Mouse (Mus musculus) lung, embryonic 14.5 days (tissue): ENCODE measurements at regions not wholly inside any gene's neighbourhood (a gene's known extent, or its start where the extent isn't known, plus 50 kb on each side); places are given as distances from the start of the nearest gene placed in this dataset.

Experiments used
- ATAC-seq: fragments of 200-750 bp; cut with Nextera tagmentation; 2 replicates; pipeline ENCODE4 v1.8.0; 2017; ENCODE audit warnings: mild to moderate bottlenecking, moderate TSS enrichment, moderate library complexity; ENCODE audit not compliant: insufficient read depth
- DNase-seq: peaks from one replicate; pipeline ENCODE4 v3.0.0-alpha.2; 2015
- H3K27ac ChIP-seq: fragments of 300-500 bp; sonication (generic); 2 replicates; pipeline ENCODE4 v1.5.1; 2014; ENCODE audit warnings: low read depth, mild to moderate bottlenecking, moderate library complexity
- H3K27me3 ChIP-seq: fragments of 300-500 bp; sonication (generic); 2 replicates; pipeline ENCODE4 v1.6.1; 2014; ENCODE audit warnings: low read length, control low read depth; ENCODE audit not compliant: insufficient read depth
- H3K36me3 ChIP-seq: fragments of 300-500 bp; sonication (generic); 2 replicates; pipeline ENCODE4 v1.6.1; 2014; ENCODE audit warnings: control low read depth; ENCODE audit not compliant: insufficient read depth
- H3K4me1 ChIP-seq: fragments of 300-500 bp; sonication (generic); 2 replicates; pipeline ENCODE4 v1.6.1; 2014; ENCODE audit warnings: antibody characterized with exemption, control low read depth; ENCODE audit not compliant: insufficient read depth
- H3K4me2 ChIP-seq: fragments of 300-500 bp; sonication (generic); 2 replicates; pipeline ENCODE4 v1.6.1; 2014; ENCODE audit warnings: mild to moderate bottlenecking
- H3K4me3 ChIP-seq: fragments of 300-500 bp; sonication (generic); 2 replicates; pipeline ENCODE4 v1.5.1; 2014; ENCODE audit warnings: low read depth, low read length
- H3K9ac ChIP-seq: fragments of 300-500 bp; sonication (generic); 2 replicates; pipeline ENCODE4 v1.6.1; 2014
- H3K9me3 ChIP-seq: fragments of 300-500 bp; sonication (generic); 2 replicates; pipeline ENCODE4 v1.6.1; 2016; ENCODE audit warnings: low read depth, low read length, control low read depth
- CTCF ChIP-seq: IDR thresholded peaks from 2 replicates; pipeline ENCODE4 v1.5.1; 2016; ENCODE audit warnings: antibody characterized with exemption, low read depth
- WGBS: fragments of 180-500 bp; shearing (Covaris S2); extraction: QIAGEN DNeasy Blood & Tissue Kit; methylation state at CpG from one replicate; pipeline ENCODE4 v1.1.7; 2014; 5-methylcytosine and 5-hydroxymethylcytosine counted together

GRCm38 (mm10) chr1:7533506-7533905, 2725.8 kb downstream of the Gm37988 start:
- Histone ChIP-seq H3K4me3 (no peak overlapping the region), H3K27ac (no peak overlapping the region), H3K9me3 (no peaks in the 10 kb centered on the region), H3K4me1 (no peaks in the 10 kb centered on the region), H3K9ac (no peak overlapping the region), H3K27me3 (no peaks in the 10 kb centered on the region), H3K36me3 (no peaks in the 10 kb centered on the region), H3K4me2 (no peak overlapping the region)
- no peak for TF ChIP-seq CTCF
- DNase-seq (no peak), ATAC-seq (no peak)

- Histone ChIP-seq H3K9ac (no peak overlapping the region), H3K4me2 (no peak overlapping the region), H3K36me3 (no peaks in the 10 kb centered on the region), H3K4me1 (no peaks in the 10 kb centered on the region), H3K27ac (no peak overlapping the region), H3K9me3 (no peaks in the 10 kb centered on the region), H3K27me3 (no peaks in the 10 kb centered on the region), H3K4me3 (no peak overlapping the region)
- ATAC-seq: no peak
- no peak for DNase-seq
- TF ChIP-seq CTCF: no peak
These were observed 2727.5 kb downstream of the Gm37988 start for GRCm38 (mm10) chr1:7535191-7535590.

GRCm38 (mm10) chr1:7543492-7543891, 2735.8 kb downstream of the Gm37988 start:
- DNase-seq (peak; percentile 52), ATAC-seq (no peak; the same call in 1 of the 2 replicates)
- Histone ChIP-seq H3K9ac (no peak overlapping the region), H3K36me3 (no peaks in the 10 kb centered on the region), H3K27me3 (no peaks in the 10 kb centered on the region), H3K4me1 (no peaks in the 10 kb centered on the region), H3K4me3 (no peak overlapping the region), H3K9me3 (no peaks in the 10 kb centered on the region), H3K4me2 (no peak overlapping the region), H3K27ac (no peak overlapping the region)
- 21% methylated on average over 2 of the region's 2 CpGs for WGBS
- TF ChIP-seq CTCF: peak; percentile 56

GRCm38 (mm10) chr1:7548261-7548660, 2740.6 kb downstream of the Gm37988 start:
- H3K27ac ChIP-seq: no peak overlapping the region
- DNase-seq: no peak
- WGBS: 54% methylated on average over 2 of the region's 2 CpGs
- H3K36me3 ChIP-seq: no peaks in the 10 kb centered on the region
- H3K4me3 ChIP-seq: no peak overlapping the region
- no peaks in the 10 kb centered on the region for H3K4me1 ChIP-seq
- H3K9me3 ChIP-seq: no peaks in the 10 kb centered on the region
- no peaks in the 10 kb centered on the region for H3K27me3 ChIP-seq
- ATAC-seq: no peak
- TF ChIP-seq CTCF: no peak
- no peak overlapping the region for H3K4me2 ChIP-seq
- H3K9ac ChIP-seq: no peak overlapping the region

GRCm38 (mm10) chr1:7574787-7575186, 2767.1 kb downstream of the Gm37988 start:
- Histone ChIP-seq H3K9ac (no peak overlapping the region), H3K27ac (no peak overlapping the region), H3K4me2 (no peak overlapping the region), H3K4me3 (no peak overlapping the region), H3K27me3 (no peaks in the 10 kb centered on the region), H3K4me1 (no peaks in the 10 kb centered on the region), H3K36me3 (no peaks in the 10 kb centered on the region), H3K9me3 (no peaks in the 10 kb centered on the region)
- no peak for DNase-seq
- TF ChIP-seq CTCF: no peak
- 87% methylated on average over 1 of the region's 1 CpGs for WGBS
- ATAC-seq: no peak

GRCm38 (mm10) chr1:7586409-7586808, 2778.7 kb downstream of the Gm37988 start:
- no peaks in the 10 kb centered on the region for H3K9me3 ChIP-seq
- H3K4me1 ChIP-seq: no peaks in the 10 kb centered on the region
- no peaks in the 10 kb centered on the region for H3K36me3 ChIP-seq
- DNase-seq (no peak), ATAC-seq (no peak)
- H3K27ac ChIP-seq: no peak overlapping the region
- TF ChIP-seq CTCF: no peak
- H3K4me3 ChIP-seq: no peak overlapping the region
- WGBS: 63% methylated on average over 3 of the region's 3 CpGs
- no peak overlapping the region for H3K9ac ChIP-seq
- no peaks in the 10 kb centered on the region for H3K27me3 ChIP-seq
- H3K4me2 ChIP-seq: no peak overlapping the region

- Histone ChIP-seq H3K27me3 (no peaks in the 10 kb centered on the region), H3K27ac (no peak overlapping the region), H3K4me3 (no peak overlapping the region), H3K4me2 (no peak overlapping the region), H3K4me1 (no peaks in the 10 kb centered on the region), H3K9ac (no peak overlapping the region), H3K36me3 (no peaks in the 10 kb centered on the region), H3K9me3 (no peaks in the 10 kb centered on the region)
- no peak for ATAC-seq
- DNase-seq: no peak
- TF ChIP-seq CTCF: no peak
These were observed 2783.6 kb downstream of the Gm37988 start for GRCm38 (mm10) chr1:7591327-7591726.
